Mouse (Mus musculus) erythroblast, embryonic 14.5 days (primary cell): ENCODE data around the gene Unc79.

Source experiments
- GATA1 ChIP-seq: IDR thresholded peaks from 2 replicates; pipeline ENCODE4 v1.6.1; 2012; ENCODE audit warnings: low read length, inconsistent platforms, mixed read lengths
- TAL1 ChIP-seq: IDR thresholded peaks from 3 replicates; pipeline ENCODE4 v1.6.1; 2012; ENCODE audit warnings: low read length, inconsistent platforms, mixed read lengths

GRCm38 (mm10) chr12:103211078-103211477, 262.4 kb downstream of the Unc79 start:
- TF ChIP-seq GATA1 (no peak), TAL1 (no peak)
